Mouse (Mus musculus): ENCODE measurements around the gene Drap1. TPM values are rescaled to one million over a fixed set of nuclear protein-coding genes. Genes with fewer than 3 reads are reported as not detected.
"Not testable (repeated sequence)": the region's sequence is repeated elsewhere in the genome, so short reads cannot be mapped to it uniquely, and the experiment has no call there.

Gene Drap1
- polyA plus RNA-seq, 1 experiment from 2014 or later: 253 TPM

- H3K4me2 ChIP-seq (replicated peaks); H3K4me3 ChIP-seq (replicated peaks; ENCODE audit: low read length); H3K27me3 ChIP-seq (ENCODE audit: control insufficient read depth, insufficient read depth, low read length); H3K36me3 ChIP-seq (replicated peaks; ENCODE audit: control insufficient read depth, insufficient read depth); H3K9ac ChIP-seq; H3K9me3 ChIP-seq (ENCODE audit: control insufficient read depth, low read length); H3K4me1 ChIP-seq (replicated peaks; ENCODE audit: control insufficient read depth, insufficient read depth, low read length); H3K27ac ChIP-seq; DNase-seq (ENCODE audit: low spot score); ATAC-seq (ENCODE audit: low FRiP score): not testable (repeated sequence)
- WGBS: 65% methylated on average over 4 of the region's 4 CpGs
Observed at GRCm38 (mm10) chr19:5401073-5401472, 23.7 kb downstream of the Drap1 start.

- Histone ChIP-seq H3K4me3 (replicated peaks; ENCODE audit: low read length) (no peak overlapping the region), H3K9ac (no peak overlapping the region), H3K27me3 (ENCODE audit: control insufficient read depth, insufficient read depth, low read length) (no peaks in the 10 kb centered on the region), H3K36me3 (replicated peaks; ENCODE audit: control insufficient read depth, insufficient read depth) (no peaks in the 10 kb centered on the region), H3K4me2 (replicated peaks) (no peak overlapping the region), H3K9me3 (ENCODE audit: control insufficient read depth, low read length) (no peaks in the 10 kb centered on the region), H3K27ac (no peak overlapping the region), H3K4me1 (replicated peaks; ENCODE audit: control insufficient read depth, insufficient read depth, low read length) (peaks cover 2% of the 10 kb centered on the region; the same call in 1 of the 2 replicates)
- ATAC-seq (ENCODE audit: low FRiP score) (no peak), DNase-seq (ENCODE audit: low spot score) (no peak)
- 77% methylated on average over 4 of the region's 4 CpGs for WGBS
Observed at GRCm38 (mm10) chr19:5395371-5395770, 29.4 kb downstream of the Drap1 start.

DNA sequence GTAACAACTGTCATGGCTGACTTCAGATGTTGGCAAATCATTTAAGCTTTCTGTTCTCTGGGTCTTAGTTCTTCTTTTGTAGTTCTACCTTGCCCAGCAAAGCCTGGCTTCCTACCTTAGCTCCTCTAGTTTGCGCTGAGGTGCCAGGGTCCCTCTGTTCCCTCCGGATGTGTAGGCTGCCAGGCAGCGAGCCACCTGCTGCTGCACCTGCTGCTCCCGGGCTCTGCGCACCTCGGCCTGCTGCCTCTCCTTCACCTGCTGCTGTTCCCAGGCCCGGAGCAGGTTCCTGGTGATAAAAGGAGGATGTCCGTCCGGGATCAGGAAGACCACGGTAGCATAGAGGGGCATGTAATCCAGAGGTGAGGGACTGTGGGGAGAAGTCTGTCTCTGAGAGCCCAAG, 30.6 kb downstream of the Drap1 start:
- no peak for DNase-seq (ENCODE audit: low spot score)
- Histone ChIP-seq H3K4me2 (replicated peaks) (no peak overlapping the region), H3K36me3 (replicated peaks; ENCODE audit: control insufficient read depth, insufficient read depth) (no peaks in the 10 kb centered on the region), H3K9ac (no peak overlapping the region), H3K27ac (no peak overlapping the region), H3K4me3 (replicated peaks; ENCODE audit: low read length) (no peak overlapping the region), H3K27me3 (ENCODE audit: control insufficient read depth, insufficient read depth, low read length) (no peaks in the 10 kb centered on the region), H3K4me1 (replicated peaks; ENCODE audit: control insufficient read depth, insufficient read depth, low read length) (peaks cover 14% of the 10 kb centered on the region), H3K9me3 (ENCODE audit: control insufficient read depth, low read length) (no peaks in the 10 kb centered on the region)
- WGBS: 58% methylated on average over 10 of the region's 10 CpGs
- ATAC-seq (ENCODE audit: low FRiP score): no peak

DNA sequence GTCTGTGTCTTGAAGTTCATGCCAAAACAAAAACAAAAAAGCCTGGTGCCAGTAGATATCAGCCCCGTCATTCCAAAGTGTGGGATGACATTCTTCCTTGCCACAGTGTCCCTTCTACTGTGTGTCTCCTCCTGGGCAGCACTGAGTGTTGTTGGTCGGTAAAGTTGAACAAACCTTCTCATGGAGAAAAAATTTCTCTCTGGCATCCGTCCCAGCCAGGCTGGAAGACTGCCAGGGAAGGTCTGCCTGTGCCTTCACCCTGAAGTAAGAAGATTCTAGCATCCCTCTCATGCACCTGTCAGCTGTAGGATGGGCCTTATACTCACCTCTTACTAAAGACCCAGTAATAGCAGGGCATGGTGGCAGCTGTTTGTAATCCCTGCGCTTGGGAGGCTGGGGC, 31.9 kb downstream of the Drap1 start:
- Histone ChIP-seq H3K4me1 (replicated peaks; ENCODE audit: control insufficient read depth, insufficient read depth, low read length) (peaks cover 17% of the 10 kb centered on the region), H3K9ac (no peak overlapping the region), H3K36me3 (replicated peaks; ENCODE audit: control insufficient read depth, insufficient read depth) (no peaks in the 10 kb centered on the region), H3K4me2 (replicated peaks) (no peak overlapping the region), H3K27me3 (ENCODE audit: control insufficient read depth, insufficient read depth, low read length) (peaks cover 4% of the 10 kb centered on the region), H3K9me3 (ENCODE audit: control insufficient read depth, low read length) (no peaks in the 10 kb centered on the region), H3K4me3 (replicated peaks; ENCODE audit: low read length) (no peak overlapping the region), H3K27ac (no peak overlapping the region)
- 59% methylated on average over 4 of the region's 4 CpGs for WGBS
- DNase-seq (ENCODE audit: low spot score) (no peak), ATAC-seq (ENCODE audit: low FRiP score) (no peak)

- Histone ChIP-seq H3K4me2 (replicated peaks) (peak overlapping the region; percentile 68), H3K4me3 (replicated peaks; ENCODE audit: low read length) (0 out of 2 replicates have a peak overlapping the region, but pooled peaks have one; percentile 94), H3K9ac (peak overlapping the region; percentile 69; the same call in 1 of the 2 replicates), H3K4me1 (replicated peaks; ENCODE audit: control insufficient read depth, insufficient read depth, low read length) (peaks cover 32% of the 10 kb centered on the region), H3K27ac (no peak overlapping the region), H3K36me3 (replicated peaks; ENCODE audit: control insufficient read depth, insufficient read depth) (peaks cover 14% of the 10 kb centered on the region), H3K9me3 (ENCODE audit: control insufficient read depth, low read length) (no peaks in the 10 kb centered on the region), H3K27me3 (ENCODE audit: control insufficient read depth, insufficient read depth, low read length) (peaks cover 4% of the 10 kb centered on the region)
- 89% methylated on average over 8 of the region's 8 CpGs for WGBS
- ATAC-seq (ENCODE audit: low FRiP score) (no peak), DNase-seq (ENCODE audit: low spot score) (no peak)
Observed at GRCm38 (mm10) chr19:5390416-5390815, 34.4 kb downstream of the Drap1 start.

DNA sequence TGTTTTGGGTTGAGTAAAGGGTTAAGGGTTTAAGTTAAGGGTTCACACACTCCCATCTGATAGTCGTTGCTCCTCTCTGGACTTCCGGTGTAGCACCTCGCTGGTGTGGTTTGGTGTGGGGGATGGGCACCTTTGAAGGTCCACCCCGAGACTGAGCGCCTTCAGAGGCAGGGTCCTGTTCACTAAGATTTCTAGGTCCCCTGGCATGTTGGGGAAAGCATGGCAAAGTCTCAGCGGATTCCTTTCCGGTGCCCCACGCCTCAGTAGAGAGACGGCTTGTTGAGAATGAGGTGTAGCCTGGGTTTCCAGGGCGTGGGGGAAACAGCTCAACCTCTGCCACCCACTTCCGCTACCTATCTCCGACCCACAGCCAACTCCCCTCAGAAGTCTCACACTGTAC, 35.1 kb downstream of the Drap1 start:
- no peak for DNase-seq (ENCODE audit: low spot score)
- H3K9ac ChIP-seq: peak overlapping the region; percentile 69; the same call in 1 of the 2 replicates
- WGBS: 55% methylated on average over 12 of the region's 12 CpGs

DNA sequence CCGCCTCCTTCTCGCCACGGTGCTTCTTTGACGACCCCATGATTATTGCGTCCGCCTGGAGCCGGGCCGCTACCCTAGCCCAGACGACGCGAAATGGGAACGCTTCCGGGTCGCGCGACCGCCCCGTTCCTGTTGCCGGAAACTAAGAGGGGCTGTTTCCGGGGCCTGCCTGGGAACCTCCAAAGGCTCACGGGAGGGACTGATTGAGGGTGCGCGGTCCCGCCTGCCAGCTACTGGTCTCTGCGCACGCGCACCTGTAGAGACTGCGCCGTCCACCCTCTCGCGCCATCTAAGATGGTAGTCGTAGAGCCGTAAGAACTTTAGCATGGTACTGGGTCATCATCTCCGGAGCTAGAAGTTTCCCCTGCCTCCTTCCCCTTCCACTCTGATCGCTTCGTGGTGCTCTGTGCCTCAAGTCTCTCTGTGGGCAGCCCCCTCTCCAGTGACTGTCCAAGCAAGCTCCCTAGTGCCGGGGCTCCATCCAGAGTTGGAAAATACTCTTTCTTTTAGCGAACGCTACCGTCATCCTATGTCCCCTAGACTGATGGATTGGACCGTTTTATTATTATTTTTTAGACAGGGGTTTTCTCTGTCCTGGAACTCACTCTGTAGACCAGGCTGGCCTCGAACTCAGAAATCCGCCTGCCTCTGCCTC, 36.1 kb downstream of the Drap1 start, which contains the start of gene Sart1:
Gene Sart1, minus strand, starts transcription at position 116 of the 655 bp plus-strand sequence.
- H3K4me1 ChIP-seq (replicated peaks; ENCODE audit: control insufficient read depth, insufficient read depth, low read length): peaks cover 32% of the 10 kb centered on the region
- ATAC-seq (ENCODE audit: low FRiP score) (peak; percentile 96), DNase-seq (ENCODE audit: low spot score) (peak; percentile 95)
- peak within 1 kb of the TSS; percentile 84 for H3K27ac ChIP-seq
- peaks cover 31% of the 10 kb centered on the region for H3K36me3 ChIP-seq (replicated peaks; ENCODE audit: control insufficient read depth, insufficient read depth)
- 3% methylated on average over 40 of the region's 43 CpGs for WGBS
- H3K4me3 ChIP-seq (replicated peaks; ENCODE audit: low read length): peak within 1 kb of the TSS; percentile 94
- H3K27me3 ChIP-seq (ENCODE audit: control insufficient read depth, insufficient read depth, low read length): peaks cover 4% of the 10 kb centered on the region
- no peaks in the 10 kb centered on the region for H3K9me3 ChIP-seq (ENCODE audit: control insufficient read depth, low read length)
- H3K9ac ChIP-seq: peak within 1 kb of the TSS; percentile 89
- peak within 1 kb of the TSS; percentile 95 for H3K4me2 ChIP-seq (replicated peaks)

More for the DNA sequence above, 35.1 kb downstream of the Drap1 start:
- Histone ChIP-seq H3K36me3 (replicated peaks; ENCODE audit: control insufficient read depth, insufficient read depth) (peaks cover 22% of the 10 kb centered on the region), H3K4me3 (replicated peaks; ENCODE audit: low read length) (peak overlapping the region; percentile 94), H3K27me3 (ENCODE audit: control insufficient read depth, insufficient read depth, low read length) (peaks cover 4% of the 10 kb centered on the region), H3K9me3 (ENCODE audit: control insufficient read depth, low read length) (no peaks in the 10 kb centered on the region), H3K4me2 (replicated peaks) (peak overlapping the region; percentile 68), H3K27ac (no peak overlapping the region), H3K4me1 (replicated peaks; ENCODE audit: control insufficient read depth, insufficient read depth, low read length) (peaks cover 32% of the 10 kb centered on the region)
- ATAC-seq (ENCODE audit: low FRiP score): no peak

DNA sequence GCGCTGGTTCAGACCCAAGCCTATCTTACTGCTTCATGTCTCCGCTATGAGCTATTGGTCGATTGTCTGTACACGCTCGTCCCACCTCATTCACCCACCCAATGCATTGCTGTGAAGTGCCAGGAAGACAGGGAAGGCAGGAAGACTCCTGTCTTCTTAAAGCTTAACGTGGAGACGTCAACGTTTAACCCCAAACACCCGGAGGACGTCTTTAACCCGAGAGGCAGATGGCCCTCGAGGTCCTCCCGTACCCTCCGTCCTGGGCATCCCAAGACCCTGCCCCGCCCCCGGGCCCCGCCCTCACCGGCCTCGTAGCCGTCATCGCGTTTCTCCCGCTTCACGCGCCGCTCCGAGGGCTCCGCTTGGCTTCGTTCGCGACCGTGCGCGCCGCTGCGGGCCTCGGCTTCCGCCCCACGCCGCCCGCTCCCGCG, 36.8 kb downstream of the Drap1 start:
- Histone ChIP-seq H3K27ac (peak overlapping the region; percentile 84), H3K9me3 (ENCODE audit: control insufficient read depth, low read length) (no peaks in the 10 kb centered on the region), H3K36me3 (replicated peaks; ENCODE audit: control insufficient read depth, insufficient read depth) (peaks cover 38% of the 10 kb centered on the region), H3K27me3 (ENCODE audit: control insufficient read depth, insufficient read depth, low read length) (peaks cover 4% of the 10 kb centered on the region), H3K4me1 (replicated peaks; ENCODE audit: control insufficient read depth, insufficient read depth, low read length) (peaks cover 32% of the 10 kb centered on the region), H3K4me3 (replicated peaks; ENCODE audit: low read length) (peak overlapping the region; percentile 94), H3K9ac (peak overlapping the region; percentile 89), H3K4me2 (replicated peaks) (peak overlapping the region; percentile 95)
- no peak for DNase-seq (ENCODE audit: low spot score)
- under 1% methylated on average over 43 of the region's 43 CpGs for WGBS
- peak; percentile 26; the same call in 1 of the 2 replicates for ATAC-seq (ENCODE audit: low FRiP score)

GRCm38 (mm10) chr19:5384715-5385114, 40.1 kb downstream of the Drap1 start:
- Histone ChIP-seq H3K36me3 (replicated peaks; ENCODE audit: control insufficient read depth, insufficient read depth) (peaks cover 71% of the 10 kb centered on the region), H3K27me3 (ENCODE audit: control insufficient read depth, insufficient read depth, low read length) (peaks cover 4% of the 10 kb centered on the region), H3K4me3 (replicated peaks; ENCODE audit: low read length) (no peak overlapping the region), H3K4me2 (replicated peaks) (no peak overlapping the region), H3K9ac (no peak overlapping the region), H3K9me3 (ENCODE audit: control insufficient read depth, low read length) (no peaks in the 10 kb centered on the region), H3K27ac (no peak overlapping the region), H3K4me1 (replicated peaks; ENCODE audit: control insufficient read depth, insufficient read depth, low read length) (peaks cover 24% of the 10 kb centered on the region)
- DNase-seq (ENCODE audit: low spot score) (no peak), ATAC-seq (ENCODE audit: low FRiP score) (no peak)
- 94% methylated on average over 8 of the region's 8 CpGs for WGBS

All from hindbrain, embryonic 14.5 days (tissue).